Mouse (Mus musculus): ENCODE data around the gene Tbc1d2. TPM values are rescaled to one million over a fixed set of nuclear protein-coding genes. Genes with fewer than 3 reads are reported as not detected.
A peak's percentile ranks its signal among the peaks of the same experiment; 100 is the strongest.
"Not testable (repeated sequence)": the region's sequence is repeated elsewhere in the genome, so short reads cannot be mapped to it uniquely, and the experiment has no call there.

The Tbc1d2 gene
- polyA plus RNA-seq, 1 experiment from 2014 or later = 2.9 TPM

DNA sequence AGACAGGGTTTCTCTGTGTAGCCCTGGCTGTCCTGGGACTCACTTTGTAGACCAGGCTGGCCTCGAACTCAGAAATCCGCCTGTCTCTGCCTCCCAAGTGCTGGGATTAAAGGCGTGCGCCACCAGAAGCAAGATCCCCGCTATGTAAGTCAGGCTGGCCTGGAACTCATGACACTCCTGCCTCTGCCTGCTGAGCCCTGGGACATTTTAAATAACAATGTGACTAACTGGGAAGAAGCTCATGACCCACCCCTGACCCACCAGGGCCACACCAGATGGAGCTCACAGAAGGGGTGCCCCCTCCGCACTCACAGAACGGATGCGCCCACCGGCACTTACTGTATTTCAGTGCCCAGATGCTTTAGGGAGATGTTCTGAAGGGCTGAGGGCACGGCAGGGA lies 12.8 kb downstream of the Tbc1d2 start:
- not testable (repeated sequence) for H3K4me1 ChIP-seq; H3K27ac ChIP-seq; H3K36me3 ChIP-seq; H3K9me3 ChIP-seq; H3K4me2 ChIP-seq; H3K27me3 ChIP-seq (replicated peaks); ATAC-seq (ENCODE audit: insufficient read depth, low FRiP score, low read depth); H3K4me3 ChIP-seq (replicated peaks); H3K9ac ChIP-seq
- 91% methylated on average over 10 of the region's 10 CpGs for WGBS

DNA sequence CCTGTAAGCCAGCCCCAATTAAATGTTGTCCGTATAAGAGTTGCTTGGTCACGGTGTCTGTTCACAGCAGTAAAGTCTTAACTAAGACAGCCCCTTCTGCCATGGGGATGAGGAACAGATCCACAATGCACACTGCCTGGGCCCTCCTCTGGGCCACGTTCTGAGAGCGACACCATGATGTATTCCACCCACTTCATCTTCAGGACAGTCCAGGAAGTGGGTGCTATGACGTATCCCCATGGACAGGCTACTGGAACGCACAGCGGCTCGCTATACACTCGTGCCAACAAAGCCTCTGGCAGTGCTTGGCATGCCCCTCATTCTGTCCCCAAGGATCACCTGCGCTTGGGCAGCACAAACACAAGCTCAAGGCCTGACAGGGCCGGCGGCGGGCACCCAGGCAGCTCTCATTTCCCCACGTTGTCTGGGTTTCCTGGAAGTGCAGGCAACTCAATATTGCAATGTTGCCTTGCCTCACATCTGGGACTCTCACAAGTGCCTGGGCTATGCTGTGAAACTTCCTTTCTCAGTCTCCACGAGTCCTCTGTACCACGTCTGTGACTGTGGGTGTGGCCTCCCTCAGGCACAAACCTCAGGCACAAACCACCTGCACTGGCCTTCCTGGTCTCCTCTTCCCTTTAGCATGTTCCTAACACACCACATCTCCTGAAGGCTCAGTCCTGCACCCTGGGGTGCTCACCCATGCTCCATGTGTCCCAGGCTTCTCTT lies 14.1 kb downstream of the Tbc1d2 start:
- Histone ChIP-seq H3K27ac (no peak overlapping the region), H3K4me2 (no peak overlapping the region), H3K4me3 (replicated peaks) (no peak overlapping the region), H3K9ac (no peak overlapping the region), H3K9me3 (no peaks in the 10 kb centered on the region), H3K4me1 (0 out of 2 replicates have a peak, but pooled peaks cover 3% of the 10 kb centered on the region), H3K36me3 (no peaks in the 10 kb centered on the region), H3K27me3 (replicated peaks) (no peaks in the 10 kb centered on the region)
- ATAC-seq (ENCODE audit: insufficient read depth, low FRiP score, low read depth) = no peak
- WGBS = 78% methylated on average over 16 of the region's 16 CpGs

DNA sequence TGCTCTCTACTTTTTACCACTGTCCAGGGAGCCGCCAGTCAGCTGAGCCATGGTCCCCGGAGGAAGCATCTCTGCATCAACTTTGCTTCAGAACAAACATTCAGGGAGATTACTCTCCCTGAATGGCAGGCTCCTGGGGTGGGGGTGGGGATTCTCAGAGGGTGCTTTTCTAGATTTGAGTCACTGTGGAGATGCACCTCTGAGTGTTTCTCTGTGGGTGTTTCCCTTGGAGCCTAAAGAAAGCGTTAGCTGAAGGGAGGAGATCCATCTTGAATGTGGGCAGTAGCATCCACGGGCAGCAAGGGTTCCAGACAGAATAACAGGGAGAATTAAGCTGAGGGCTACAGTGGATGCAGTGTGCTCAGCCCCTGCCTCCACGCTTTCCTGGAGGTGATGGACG lies 15.1 kb downstream of the Tbc1d2 start:
- Histone ChIP-seq H3K9ac (no peak overlapping the region), H3K27me3 (replicated peaks) (no peaks in the 10 kb centered on the region), H3K4me1 (0 out of 2 replicates have a peak, but pooled peaks cover 3% of the 10 kb centered on the region), H3K9me3 (no peaks in the 10 kb centered on the region), H3K36me3 (no peaks in the 10 kb centered on the region), H3K4me2 (no peak overlapping the region), H3K4me3 (replicated peaks) (no peak overlapping the region), H3K27ac (no peak overlapping the region)
- ATAC-seq (ENCODE audit: insufficient read depth, low FRiP score, low read depth) = no peak
- 54% methylated on average over 6 of the region's 6 CpGs for WGBS

DNA sequence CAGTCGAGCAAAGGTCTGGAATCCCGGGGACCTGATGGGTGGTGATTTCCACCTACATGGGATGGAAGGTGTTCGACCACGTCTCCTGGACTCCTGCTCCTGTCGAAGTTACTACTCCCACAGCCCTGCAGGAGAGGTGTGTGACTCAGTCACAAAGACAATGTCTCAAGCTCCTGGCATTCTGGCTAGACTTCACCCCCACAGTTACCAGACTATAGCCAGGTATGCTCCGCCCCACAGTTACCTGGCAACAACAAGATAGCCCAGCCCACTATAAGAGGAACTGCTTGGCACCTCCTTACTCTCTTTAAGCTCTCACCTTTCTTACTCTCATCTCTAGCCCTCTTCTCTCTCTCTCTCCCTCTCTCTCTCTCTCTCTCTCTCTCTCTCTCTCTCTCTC lies 16.4 kb downstream of the Tbc1d2 start:
- not testable (repeated sequence) for H3K27me3 ChIP-seq (replicated peaks); H3K4me1 ChIP-seq; H3K9ac ChIP-seq; H3K4me2 ChIP-seq; H3K36me3 ChIP-seq; H3K27ac ChIP-seq; H3K4me3 ChIP-seq (replicated peaks); H3K9me3 ChIP-seq; ATAC-seq (ENCODE audit: insufficient read depth, low FRiP score, low read depth)
- WGBS = 54% methylated on average over 6 of the region's 6 CpGs

DNA sequence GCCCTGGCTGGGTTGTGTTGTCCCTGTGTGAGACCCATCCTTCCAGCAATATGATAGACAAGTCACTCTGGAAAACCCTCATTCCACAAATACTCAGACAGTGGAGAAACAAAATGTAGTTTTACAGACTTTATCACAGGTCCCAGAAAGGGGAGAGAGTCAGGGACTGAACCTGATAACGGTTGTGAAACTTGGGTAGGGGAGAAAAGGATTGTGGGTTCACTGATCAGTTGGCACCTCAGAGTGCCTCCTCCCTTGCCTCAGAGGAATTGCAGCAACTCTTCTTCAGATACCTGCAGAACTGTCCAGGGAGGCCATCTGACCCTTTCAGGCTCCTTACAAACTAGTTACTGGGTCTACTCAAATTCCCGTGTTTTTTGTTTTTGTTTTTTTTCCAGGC lies 17.5 kb downstream of the Tbc1d2 start:
- Histone ChIP-seq H3K4me2 (no peak overlapping the region), H3K4me3 (replicated peaks) (no peak overlapping the region), H3K4me1 (0 out of 2 replicates have a peak, but pooled peaks cover 11% of the 10 kb centered on the region), H3K27me3 (replicated peaks) (no peaks in the 10 kb centered on the region), H3K36me3 (no peaks in the 10 kb centered on the region), H3K9me3 (no peaks in the 10 kb centered on the region), H3K9ac (no peak overlapping the region), H3K27ac (no peak overlapping the region)
- 77% methylated on average over 2 of the region's 2 CpGs for WGBS
- ATAC-seq (ENCODE audit: insufficient read depth, low FRiP score, low read depth) = no peak

DNA sequence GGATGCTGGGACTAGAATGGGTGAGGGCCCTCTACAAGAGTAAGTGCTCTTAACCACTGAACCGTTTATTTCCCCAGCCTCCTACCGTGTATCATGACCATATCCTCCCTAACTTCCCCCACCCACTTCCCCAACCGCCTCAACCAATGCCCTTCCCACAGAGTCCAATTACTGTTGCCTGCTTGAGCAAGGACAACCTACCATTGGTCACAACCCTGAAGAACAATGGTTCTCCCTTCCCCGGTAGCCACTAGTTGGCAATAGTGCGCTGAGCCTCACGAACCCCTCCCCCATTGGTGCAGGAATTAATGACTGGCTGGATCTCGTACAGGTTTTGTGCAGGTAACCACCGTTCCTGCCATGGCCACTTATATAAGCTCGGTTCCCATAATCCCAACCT lies 19.6 kb downstream of the Tbc1d2 start:
- Histone ChIP-seq H3K4me3 (replicated peaks) (no peak overlapping the region), H3K9ac (no peak overlapping the region), H3K27ac (no peak overlapping the region), H3K4me1 (0 out of 2 replicates have a peak, but pooled peaks cover 11% of the 10 kb centered on the region), H3K9me3 (no peaks in the 10 kb centered on the region), H3K36me3 (no peaks in the 10 kb centered on the region), H3K4me2 (no peak overlapping the region), H3K27me3 (replicated peaks) (no peaks in the 10 kb centered on the region)
- 49% methylated on average over 9 of the region's 9 CpGs for WGBS
- ATAC-seq (ENCODE audit: insufficient read depth, low FRiP score, low read depth) = no peak

DNA sequence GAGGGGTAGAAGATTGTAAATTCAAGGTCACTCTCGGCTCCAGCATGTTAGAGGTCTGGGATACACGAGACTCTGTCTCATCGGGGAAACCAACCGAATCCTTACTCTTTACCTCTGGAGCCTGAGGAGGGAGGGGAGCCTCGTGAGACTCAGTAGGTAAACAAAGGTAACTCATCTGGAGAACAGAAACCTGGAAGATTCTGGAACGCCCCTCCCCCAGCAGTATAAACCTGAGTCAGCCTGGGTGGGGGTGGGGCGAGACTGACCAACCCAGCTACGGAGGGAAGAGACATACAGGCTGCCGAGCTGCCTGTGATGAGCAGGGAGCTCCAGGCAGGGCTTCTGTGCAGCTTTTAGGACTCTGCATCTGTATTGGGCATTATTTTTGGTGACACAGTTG lies 21.1 kb downstream of the Tbc1d2 start:
- Histone ChIP-seq H3K36me3 (no peaks in the 10 kb centered on the region), H3K4me1 (0 out of 2 replicates have a peak, but pooled peaks cover 8% of the 10 kb centered on the region), H3K4me2 (no peak overlapping the region; the same call in 1 of the 2 replicates), H3K9me3 (no peaks in the 10 kb centered on the region), H3K27me3 (replicated peaks) (no peaks in the 10 kb centered on the region), H3K4me3 (replicated peaks) (no peak overlapping the region), H3K9ac (no peak overlapping the region), H3K27ac (no peak overlapping the region)
- 24% methylated on average over 9 of the region's 9 CpGs for WGBS
- no peak for ATAC-seq (ENCODE audit: insufficient read depth, low FRiP score, low read depth)

DNA sequence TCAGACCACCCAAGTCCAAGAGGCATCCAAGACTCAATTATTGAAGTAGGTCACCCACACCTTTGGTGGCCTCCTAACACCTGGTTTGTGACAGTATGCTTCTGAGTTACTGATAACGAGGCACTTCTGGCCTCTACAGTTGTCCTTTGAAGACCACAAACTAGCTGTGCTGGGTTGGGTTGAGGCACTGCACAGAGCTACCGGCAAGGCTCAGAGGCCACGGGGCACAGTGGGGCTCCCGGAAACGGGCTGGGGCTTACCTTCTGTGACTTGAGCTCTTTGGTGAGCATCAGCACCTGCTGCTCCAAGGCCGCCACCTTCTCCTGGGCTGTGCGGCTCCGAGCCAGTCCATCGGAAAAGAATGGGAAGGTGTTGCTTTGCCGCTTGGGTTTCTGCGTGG lies 21.9 kb downstream of the Tbc1d2 start:
- WGBS = 78% methylated on average over 11 of the region's 11 CpGs
- ATAC-seq (ENCODE audit: insufficient read depth, low FRiP score, low read depth) = no peak
- H3K27ac ChIP-seq = no peak overlapping the region

DNA sequence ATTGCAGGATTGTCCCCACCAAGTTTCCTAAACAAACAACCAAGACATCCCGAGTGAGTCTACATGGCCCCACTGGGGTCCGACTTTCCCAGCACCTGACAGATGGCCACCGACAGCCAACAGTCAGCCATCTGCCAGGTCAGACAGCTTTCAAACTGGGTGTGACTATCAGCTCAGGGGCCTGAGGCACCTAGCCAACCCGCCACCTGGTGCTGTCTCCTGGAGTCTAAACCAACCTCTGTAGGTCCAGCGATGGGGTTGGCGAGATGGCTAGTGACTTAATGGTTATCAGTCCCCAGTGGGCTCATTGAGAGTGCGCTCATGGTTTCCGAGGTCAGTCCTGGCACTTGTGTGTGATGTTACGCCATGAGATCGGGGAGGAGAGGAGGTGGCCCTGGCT lies 24.9 kb downstream of the Tbc1d2 start:
- no peak overlapping the region for H3K4me3 ChIP-seq (replicated peaks)
- no peaks in the 10 kb centered on the region for H3K9me3 ChIP-seq
- no peaks in the 10 kb centered on the region for H3K27me3 ChIP-seq (replicated peaks)
- H3K27ac ChIP-seq = no peak overlapping the region
- no peaks in the 10 kb centered on the region for H3K36me3 ChIP-seq
- ATAC-seq (ENCODE audit: insufficient read depth, low FRiP score, low read depth) = no peak
- H3K4me2 ChIP-seq = no peak overlapping the region
- H3K4me1 ChIP-seq = 0 out of 2 replicates have a peak, but pooled peaks cover 8% of the 10 kb centered on the region
- WGBS = 74% methylated on average over 10 of the region's 10 CpGs
- no peak overlapping the region for H3K9ac ChIP-seq

More for the DNA sequence above, 21.9 kb downstream of the Tbc1d2 start:
- Histone ChIP-seq H3K9ac (no peak overlapping the region), H3K27me3 (replicated peaks) (no peaks in the 10 kb centered on the region), H3K4me2 (no peak overlapping the region), H3K4me1 (0 out of 2 replicates have a peak, but pooled peaks cover 8% of the 10 kb centered on the region), H3K4me3 (replicated peaks) (no peak overlapping the region), H3K36me3 (no peaks in the 10 kb centered on the region), H3K9me3 (no peaks in the 10 kb centered on the region)

DNA sequence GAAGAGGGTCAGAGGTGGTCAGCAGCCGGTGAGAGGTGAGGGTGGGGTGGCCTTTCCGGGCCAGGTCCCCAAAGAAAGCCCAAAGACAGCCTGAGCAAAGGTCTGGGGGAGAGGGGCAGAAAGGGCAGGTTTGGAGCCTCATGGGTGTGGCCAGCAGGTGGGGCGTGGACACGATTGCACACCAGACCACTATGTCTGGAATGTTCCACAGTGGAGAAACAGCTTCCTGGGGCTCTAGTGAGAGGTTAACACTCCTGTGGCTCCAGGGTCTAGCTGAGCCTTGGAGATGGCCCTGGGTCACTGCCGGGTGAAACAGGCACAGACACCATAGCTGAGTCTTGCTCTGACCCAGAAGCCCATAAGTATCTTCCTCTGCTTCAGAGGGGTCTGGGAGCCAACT lies 27.0 kb downstream of the Tbc1d2 start:
- Histone ChIP-seq H3K4me3 (replicated peaks) (no peak overlapping the region), H3K27me3 (replicated peaks) (peaks cover 3% of the 10 kb centered on the region; the same call in 1 of the 2 replicates), H3K4me1 (no peaks in the 10 kb centered on the region), H3K9ac (no peak overlapping the region), H3K27ac (no peak overlapping the region), H3K9me3 (no peaks in the 10 kb centered on the region), H3K4me2 (no peak overlapping the region), H3K36me3 (no peaks in the 10 kb centered on the region)
- 75% methylated on average over 5 of the region's 5 CpGs for WGBS
- ATAC-seq (ENCODE audit: insufficient read depth, low FRiP score, low read depth) = no peak

DNA sequence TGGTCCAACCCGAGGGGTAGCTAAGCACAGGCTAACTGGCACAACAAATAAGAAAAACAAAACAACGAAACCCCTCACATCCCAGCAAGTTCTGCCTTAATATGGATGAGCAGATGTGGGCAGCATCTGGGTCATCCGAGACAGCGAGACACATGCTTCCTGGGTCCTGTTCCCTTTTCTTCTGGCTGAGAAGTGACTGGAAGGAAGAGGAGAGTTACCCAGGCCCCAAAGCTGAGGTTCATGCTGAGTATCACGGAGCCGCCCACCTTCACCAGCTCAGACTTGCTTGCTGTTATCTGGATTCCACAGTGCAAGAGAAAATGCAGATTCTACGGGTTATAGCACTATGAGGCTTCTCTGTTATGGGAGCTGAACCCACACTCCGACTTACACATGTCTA lies 29.1 kb downstream of the Tbc1d2 start:
- H3K4me3 ChIP-seq (replicated peaks) = no peak overlapping the region
- no peaks in the 10 kb centered on the region for H3K4me1 ChIP-seq
- H3K9me3 ChIP-seq = no peaks in the 10 kb centered on the region
- 81% methylated on average over 8 of the region's 8 CpGs for WGBS
- H3K27me3 ChIP-seq (replicated peaks) = peaks cover 3% of the 10 kb centered on the region; the same call in 1 of the 2 replicates
- H3K36me3 ChIP-seq = no peaks in the 10 kb centered on the region
- H3K9ac ChIP-seq = no peak overlapping the region
- H3K27ac ChIP-seq = no peak overlapping the region
- ATAC-seq (ENCODE audit: insufficient read depth, low FRiP score, low read depth) = no peak
- no peak overlapping the region for H3K4me2 ChIP-seq

DNA sequence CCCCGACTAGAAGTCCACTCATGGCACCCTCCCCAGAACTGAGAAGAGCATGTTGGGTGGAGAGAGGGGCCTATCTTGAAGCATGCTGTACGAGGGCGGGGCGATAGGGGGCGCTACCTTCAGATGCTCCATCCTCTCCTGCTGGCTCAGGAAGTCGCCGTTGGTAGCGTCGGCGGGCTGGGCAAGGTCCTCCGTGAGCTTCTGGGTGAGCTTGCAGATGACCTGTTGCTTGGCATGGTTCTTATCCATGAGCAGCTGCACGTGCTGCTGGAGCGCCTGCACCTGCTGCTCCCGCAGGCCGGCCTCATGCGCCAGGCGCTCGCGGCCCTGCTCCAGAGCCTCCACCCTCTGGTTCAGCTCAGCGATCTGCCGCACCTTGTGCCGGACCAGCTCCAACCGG lies 29.7 kb downstream of the Tbc1d2 start:
- 19% methylated on average over 23 of the region's 23 CpGs for WGBS
- no peak overlapping the region for H3K27ac ChIP-seq
- no peaks in the 10 kb centered on the region for H3K4me1 ChIP-seq
- ATAC-seq (ENCODE audit: insufficient read depth, low FRiP score, low read depth) = no peak
- no peaks in the 10 kb centered on the region for H3K9me3 ChIP-seq
- H3K9ac ChIP-seq = no peak overlapping the region
- no peaks in the 10 kb centered on the region for H3K36me3 ChIP-seq
- H3K4me2 ChIP-seq = peak overlapping the region; percentile 21; the same call in 1 of the 2 replicates
- no peak overlapping the region for H3K4me3 ChIP-seq (replicated peaks)
- peaks cover 3% of the 10 kb centered on the region; the same call in 1 of the 2 replicates for H3K27me3 ChIP-seq (replicated peaks)

Data from stomach, embryonic 15.5 days (tissue).